Mouse (Mus musculus): ENCODE results near the gene Etfrf1.

- TF ChIP-seq CTCF (IDR thresholded peaks at IDR 0.05; ENCODE audit: low read depth): no peak
- TF ChIP-seq EP300 (optimal IDR thresholded peaks at IDR 0.05): no peak
Measured at GRCm38 (mm10) chr6:145193446-145193845, 17.5 kb upstream of the Etfrf1 start.

Measured in stomach, postnatal 0 days (tissue).